Mouse (Mus musculus) mouse trophoblast stem cell (cell line): ENCODE results near the gene Ttc12.

Experiments
- in situ Hi-C, 2 experiments: fragments of 300-500 bp; cut with MseI, MboI; formaldehyde crosslinking; loops; 2 replicates in 1 of 2; 3 replicates in 1 of 2; pipeline ENCODE4 v1.15.1; 2025

The Ttc12 gene

GRCm38 (mm10) chr9:49392242-49392641, 93.8 kb downstream of the Ttc12 start:
- in situ Hi-C loops: no loop called here
